Mouse (Mus musculus) bone marrow macrophage, adult 2 months (primary cell): ENCODE data around the gene Timm17a. TPM values are rescaled to one million over a fixed set of nuclear protein-coding genes. Genes with fewer than 3 reads are reported as not detected.

Experiments used
- H3K27ac ChIP-seq: 2 replicates; pipeline ENCODE4 v1.5.1; 2012; ENCODE audit warnings: low read depth, low read length; ENCODE audit not compliant: insufficient read depth
- H3K4me1 ChIP-seq: 2 replicates; pipeline ENCODE4 v1.6.1; 2012; ENCODE audit warnings: low read length; ENCODE audit not compliant: control insufficient read depth, insufficient read depth
- H3K4me3 ChIP-seq: 2 replicates; pipeline ENCODE4 v1.5.1; 2012; ENCODE audit warnings: mild to moderate bottlenecking, low read length, moderate library complexity; ENCODE audit not compliant: insufficient read depth
- CTCF ChIP-seq: IDR thresholded peaks from 2 replicates; pipeline ENCODE4 v1.5.1; 2012; ENCODE audit warnings: low read depth, mild to moderate bottlenecking, low read length, moderate library complexity
- POLR2A ChIP-seq: IDR thresholded peaks from 2 replicates; pipeline ENCODE4 v1.6.1; 2012; ENCODE audit warnings: mild to moderate bottlenecking, low read depth, low read length, borderline replicate concordance
- polyA plus RNA-seq: library from polyadenylated mRNA; stranded (reverse); fragments of >200 nt; gene quantifications from 2 replicates; pipeline ENCODE4 v1.2.4, GENCODE M21; 2012; ENCODE audit not compliant: missing spikeins, insufficient read depth, insufficient read length

Gene Timm17a
- polyA plus RNA-seq, 1 experiment = 43.0 TPM

GRCm38 (mm10) chr1:135282536-135283286 lies 30.9 kb downstream of the Timm17a start:
- Histone ChIP-seq H3K4me3 (peak overlapping the region; percentile 99), H3K27ac (peak overlapping the region; percentile 100), H3K4me1 (peaks cover 8% of the 10 kb centered on the region)
- TF ChIP-seq CTCF (no peak), POLR2A (no peak)

GRCm38 (mm10) chr1:135281841-135282240 lies 31.7 kb downstream of the Timm17a start:
- Histone ChIP-seq H3K27ac (peak overlapping the region; percentile 100), H3K4me3 (peak overlapping the region; percentile 69), H3K4me1 (peaks cover 8% of the 10 kb centered on the region)
- TF ChIP-seq CTCF = no peak
- no peak for TF ChIP-seq POLR2A

GRCm38 (mm10) chr1:135280646-135281045 lies 32.9 kb downstream of the Timm17a start:
- Histone ChIP-seq H3K4me1 (peaks cover 8% of the 10 kb centered on the region), H3K4me3 (peak overlapping the region; percentile 45), H3K27ac (peak overlapping the region; percentile 62)
- TF ChIP-seq POLR2A (no peak), CTCF (no peak)

GRCm38 (mm10) chr1:135271371-135271770 lies 42.2 kb downstream of the Timm17a start:
- TF ChIP-seq POLR2A (no peak), CTCF (no peak)
- Histone ChIP-seq H3K27ac (no peak overlapping the region), H3K4me3 (no peak overlapping the region)

GRCm38 (mm10) chr1:135267663-135268446 lies 45.7 kb downstream of the Timm17a start:
- TF ChIP-seq POLR2A = no peak
- TF ChIP-seq CTCF = 0 out of 2 replicates have a peak, but pooled peaks have one; percentile 2
- H3K27ac ChIP-seq = peak overlapping the region; percentile 61
- H3K4me1 ChIP-seq = peaks cover 40% of the 10 kb centered on the region
- no peak overlapping the region for H3K4me3 ChIP-seq

More at GRCm38 (mm10) chr1:135271371-135271770, 42.2 kb downstream of the Timm17a start:
- peaks cover 32% of the 10 kb centered on the region for H3K4me1 ChIP-seq

- no peak overlapping the region for H3K4me3 ChIP-seq
- TF ChIP-seq POLR2A = no peak
- TF ChIP-seq CTCF = no peak
- peak overlapping the region; percentile 55 for H3K27ac ChIP-seq
- H3K4me1 ChIP-seq = peaks cover 40% of the 10 kb centered on the region
Observed at GRCm38 (mm10) chr1:135265834-135266233, 47.7 kb downstream of the Timm17a start.

- Histone ChIP-seq H3K4me3 (no peak overlapping the region), H3K27ac (no peak overlapping the region), H3K4me1 (peaks cover 26% of the 10 kb centered on the region)
- no peak for TF ChIP-seq POLR2A
- no peak for TF ChIP-seq CTCF
Observed at GRCm38 (mm10) chr1:135263316-135263715, 50.3 kb downstream of the Timm17a start.

GRCm38 (mm10) chr1:135262329-135262728 lies 51.2 kb downstream of the Timm17a start:
- TF ChIP-seq POLR2A (no peak), CTCF (no peak)
- H3K27ac ChIP-seq = no peak overlapping the region

GRCm38 (mm10) chr1:135260931-135261330 lies 52.6 kb downstream of the Timm17a start:
- no peak for TF ChIP-seq CTCF
- no peak for TF ChIP-seq POLR2A
- no peak overlapping the region for H3K27ac ChIP-seq
- H3K4me3 ChIP-seq = no peak overlapping the region
- peaks cover 3% of the 10 kb centered on the region for H3K4me1 ChIP-seq

More at GRCm38 (mm10) chr1:135262329-135262728, 51.2 kb downstream of the Timm17a start:
- peaks cover 17% of the 10 kb centered on the region for H3K4me1 ChIP-seq
- H3K4me3 ChIP-seq = no peak overlapping the region

GRCm38 (mm10) chr1:135259128-135259436 lies 54.5 kb downstream of the Timm17a start:
- H3K4me3 ChIP-seq = peak overlapping the region; percentile 4; the same call in 1 of the 2 replicates
- no peaks in the 10 kb centered on the region for H3K4me1 ChIP-seq
- no peak; the same call in 1 of the 2 replicates for TF ChIP-seq CTCF
- no peak for TF ChIP-seq POLR2A
- no peak overlapping the region for H3K27ac ChIP-seq
